Mouse (Mus musculus): ENCODE measurements around the gene Ank3. TPM values are rescaled to one million over a fixed set of nuclear protein-coding genes. Genes with fewer than 3 reads are reported as not detected.

The Ank3 gene
- total and polyA plus RNA-seq, 2 experiments from 2014 or later, result 56.7 to 267 TPM

DNA sequence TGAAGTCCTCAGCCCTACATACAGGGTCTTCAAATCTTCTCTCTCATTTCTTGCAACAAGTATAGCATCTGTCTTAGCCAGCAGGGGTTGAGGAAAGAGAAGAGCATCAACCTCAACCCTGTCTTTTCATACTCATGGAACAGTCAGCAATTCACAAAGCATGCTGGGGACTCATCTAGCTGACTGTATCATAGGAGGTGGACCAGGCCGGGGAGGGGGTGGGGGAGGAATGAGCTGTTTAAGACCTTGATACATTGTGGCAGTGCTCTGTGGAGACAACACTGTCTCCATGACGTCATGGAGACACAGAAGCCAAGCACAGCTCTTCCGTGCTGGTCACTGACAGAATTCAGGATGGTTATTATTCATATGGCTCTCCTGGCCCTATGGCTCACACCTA lies 344.0 kb downstream of the Ank3 start:
- Histone ChIP-seq H3K4me2 (ENCODE audit: low read depth) (no peak overlapping the region), H3K9ac (no peak overlapping the region), H3K9me3 (ENCODE audit: low read length) (no peaks in the 10 kb centered on the region), H3K27me3 (ENCODE audit: insufficient read depth, low read length) (no peaks in the 10 kb centered on the region), H3K4me3 (ENCODE audit: low read depth, low read length) (no peak overlapping the region), H3K36me3 (ENCODE audit: insufficient read depth) (no peaks in the 10 kb centered on the region), H3K27ac (ENCODE audit: low read depth, low read length) (0 out of 2 replicates have a peak overlapping the region, but pooled peaks have one; percentile 24), H3K4me1 (ENCODE audit: insufficient read depth) (peaks cover 29% of the 10 kb centered on the region)
- TF ChIP-seq CTCF (IDR thresholded peaks at IDR 0.05; ENCODE audit: low read depth), result no peak
- DNase-seq (no peak), ATAC-seq (no peak)
- 73% methylated on average over 3 of the region's 3 CpGs for WGBS

DNA sequence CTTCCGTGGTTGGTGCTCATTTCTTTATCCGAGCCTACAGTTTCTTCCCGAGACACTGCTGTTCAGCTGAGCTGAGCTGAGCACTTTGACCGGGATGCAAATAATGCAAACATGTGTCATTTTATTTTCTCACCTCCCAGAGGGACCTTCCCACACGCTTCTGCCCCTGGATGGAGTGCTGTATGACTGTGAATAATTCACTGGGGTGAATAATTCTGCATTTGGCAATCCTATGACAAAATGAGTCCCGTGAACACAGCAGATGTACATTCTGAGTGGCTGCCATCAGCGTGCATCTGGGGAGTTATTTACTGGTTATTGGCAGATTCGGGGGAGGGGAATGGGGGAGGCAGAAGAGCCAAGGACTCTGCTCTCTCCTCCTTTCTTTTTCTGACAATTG lies 345.6 kb downstream of the Ank3 start:
- Histone ChIP-seq H3K4me1 (ENCODE audit: insufficient read depth) (peaks cover 29% of the 10 kb centered on the region), H3K4me3 (ENCODE audit: low read depth, low read length) (no peak overlapping the region), H3K9ac (no peak overlapping the region), H3K9me3 (ENCODE audit: low read length) (no peaks in the 10 kb centered on the region), H3K27me3 (ENCODE audit: insufficient read depth, low read length) (no peaks in the 10 kb centered on the region), H3K4me2 (ENCODE audit: low read depth) (no peak overlapping the region), H3K27ac (ENCODE audit: low read depth, low read length) (0 out of 2 replicates have a peak overlapping the region, but pooled peaks have one; percentile 36), H3K36me3 (ENCODE audit: insufficient read depth) (no peaks in the 10 kb centered on the region)
- DNase-seq, result peak; percentile 73
- 27% methylated on average over 8 of the region's 8 CpGs for WGBS
- peak; percentile 33; the same call in 1 of the 2 replicates for ATAC-seq
- no peak for TF ChIP-seq CTCF (IDR thresholded peaks at IDR 0.05; ENCODE audit: low read depth)

DNA sequence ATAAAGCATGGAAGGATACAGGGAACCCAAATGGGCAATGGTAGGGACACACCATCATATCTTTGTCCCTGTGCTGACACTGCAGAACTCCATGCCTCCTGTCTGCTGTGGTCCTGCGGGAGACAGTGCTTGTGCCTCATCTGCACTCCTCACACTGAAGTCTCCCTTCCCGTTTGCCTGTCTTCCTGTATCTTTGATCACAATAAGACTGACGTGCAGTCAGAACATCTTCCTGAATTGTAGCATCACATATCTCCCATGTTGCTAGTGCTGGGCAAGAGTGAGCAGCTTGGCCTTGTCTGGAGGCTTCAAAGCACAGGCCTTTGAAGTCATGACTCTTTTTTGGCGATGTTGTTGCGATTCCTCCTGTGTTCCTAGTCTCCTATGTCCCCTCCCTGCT lies 346.3 kb downstream of the Ank3 start:
- H3K36me3 ChIP-seq (ENCODE audit: insufficient read depth), result no peaks in the 10 kb centered on the region
- WGBS, result 63% methylated on average over 5 of the region's 5 CpGs
- no peak overlapping the region for H3K9ac ChIP-seq
- TF ChIP-seq CTCF (IDR thresholded peaks at IDR 0.05; ENCODE audit: low read depth), result no peak
- H3K4me3 ChIP-seq (ENCODE audit: low read depth, low read length), result no peak overlapping the region
- H3K27ac ChIP-seq (ENCODE audit: low read depth, low read length), result peak overlapping the region; percentile 36; the same call in 1 of the 2 replicates
- no peak for ATAC-seq
- no peak for DNase-seq
- no peaks in the 10 kb centered on the region for H3K9me3 ChIP-seq (ENCODE audit: low read length)
- no peaks in the 10 kb centered on the region for H3K27me3 ChIP-seq (ENCODE audit: insufficient read depth, low read length)
- peaks cover 29% of the 10 kb centered on the region for H3K4me1 ChIP-seq (ENCODE audit: insufficient read depth)
- H3K4me2 ChIP-seq (ENCODE audit: low read depth), result no peak overlapping the region

DNA sequence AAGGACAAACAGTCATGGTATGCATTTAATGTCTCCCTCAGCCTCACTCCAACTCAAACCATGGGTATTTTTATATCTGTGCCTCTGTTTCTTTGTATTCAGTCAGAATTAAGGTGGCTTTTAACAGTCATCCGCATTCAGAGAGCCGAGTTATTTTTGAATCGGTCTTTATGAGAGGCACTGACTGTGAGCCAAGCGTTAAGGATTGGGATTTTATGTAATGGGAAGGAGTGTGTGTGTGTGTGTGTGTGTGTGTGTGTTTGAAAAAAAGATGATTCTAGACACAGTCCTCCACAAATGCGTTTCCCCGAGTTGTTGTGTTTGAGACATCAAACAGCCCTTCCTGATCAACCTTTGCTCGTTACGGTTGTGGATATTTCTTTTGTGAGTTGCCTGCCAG lies 347.7 kb downstream of the Ank3 start:
- Histone ChIP-seq H3K36me3 (ENCODE audit: insufficient read depth) (no peaks in the 10 kb centered on the region), H3K9me3 (ENCODE audit: low read length) (no peaks in the 10 kb centered on the region), H3K4me2 (ENCODE audit: low read depth) (no peak overlapping the region), H3K4me3 (ENCODE audit: low read depth, low read length) (no peak overlapping the region), H3K27ac (ENCODE audit: low read depth, low read length) (peak overlapping the region; percentile 15; the same call in 1 of the 2 replicates), H3K4me1 (ENCODE audit: insufficient read depth) (peaks cover 29% of the 10 kb centered on the region), H3K27me3 (ENCODE audit: insufficient read depth, low read length) (no peaks in the 10 kb centered on the region), H3K9ac (no peak overlapping the region)
- ATAC-seq (peak; percentile 28; the same call in 1 of the 2 replicates), DNase-seq (no peak)
- no peak for TF ChIP-seq CTCF (IDR thresholded peaks at IDR 0.05; ENCODE audit: low read depth)
- WGBS, result 30% methylated on average over 8 of the region's 8 CpGs

DNA sequence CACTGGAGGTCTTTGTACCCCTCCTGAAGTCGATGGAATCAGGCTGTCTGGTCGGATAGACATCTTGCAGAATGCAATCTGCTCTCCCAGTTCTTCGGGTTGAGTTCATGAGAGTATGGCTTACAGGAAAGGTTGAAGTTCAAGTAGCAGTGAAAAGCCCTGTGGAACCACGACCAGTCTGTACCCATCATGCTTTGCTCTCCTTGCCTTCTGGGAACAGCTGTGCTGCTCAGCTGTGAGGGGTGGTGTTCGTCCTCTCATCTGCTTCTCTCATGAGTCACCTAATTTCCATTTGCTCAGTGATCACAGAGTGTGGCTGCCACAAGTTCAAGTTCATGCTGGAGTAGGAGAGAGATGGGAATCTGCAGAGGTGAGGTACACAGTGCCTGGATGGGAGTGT lies 348.2 kb downstream of the Ank3 start:
- Histone ChIP-seq H3K36me3 (ENCODE audit: insufficient read depth) (no peaks in the 10 kb centered on the region), H3K9ac (no peak overlapping the region), H3K4me1 (ENCODE audit: insufficient read depth) (peaks cover 29% of the 10 kb centered on the region), H3K9me3 (ENCODE audit: low read length) (no peaks in the 10 kb centered on the region), H3K27me3 (ENCODE audit: insufficient read depth, low read length) (no peaks in the 10 kb centered on the region), H3K4me3 (ENCODE audit: low read depth, low read length) (no peak overlapping the region), H3K27ac (ENCODE audit: low read depth, low read length) (peak overlapping the region; percentile 15; the same call in 1 of the 2 replicates), H3K4me2 (ENCODE audit: low read depth) (no peak overlapping the region)
- WGBS, result 42% methylated on average over 5 of the region's 5 CpGs
- no peak for TF ChIP-seq CTCF (IDR thresholded peaks at IDR 0.05; ENCODE audit: low read depth)
- DNase-seq (no peak), ATAC-seq (peak; percentile 44; the same call in 1 of the 2 replicates)

DNA sequence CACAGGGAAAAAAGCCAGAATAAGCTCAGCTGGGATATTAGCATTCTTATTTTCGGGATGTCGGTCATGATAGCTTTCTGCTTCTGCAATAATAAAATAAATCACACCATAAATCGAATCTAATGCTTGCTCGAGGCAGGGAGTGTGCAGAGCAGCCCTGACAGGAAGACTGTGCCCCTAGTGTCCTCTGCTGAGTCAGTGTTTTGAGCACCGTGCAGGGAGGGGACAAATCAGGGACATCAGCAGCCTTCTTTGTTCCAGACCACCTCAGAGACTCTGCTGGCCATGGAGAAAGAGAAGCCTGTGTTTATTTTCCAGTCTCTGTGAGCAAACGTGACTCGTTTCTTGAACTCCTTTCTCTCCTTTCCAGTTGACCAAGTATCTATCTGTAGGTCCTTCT lies 352.8 kb downstream of the Ank3 start:
- Histone ChIP-seq H3K27me3 (ENCODE audit: insufficient read depth, low read length) (no peaks in the 10 kb centered on the region), H3K27ac (ENCODE audit: low read depth, low read length) (no peak overlapping the region), H3K4me2 (ENCODE audit: low read depth) (no peak overlapping the region), H3K4me1 (ENCODE audit: insufficient read depth) (peaks cover under 1% of the 10 kb centered on the region; the same call in 1 of the 2 replicates), H3K9me3 (ENCODE audit: low read length) (no peaks in the 10 kb centered on the region), H3K36me3 (ENCODE audit: insufficient read depth) (no peaks in the 10 kb centered on the region), H3K9ac (no peak overlapping the region), H3K4me3 (ENCODE audit: low read depth, low read length) (no peak overlapping the region)
- no peak for DNase-seq
- TF ChIP-seq CTCF (IDR thresholded peaks at IDR 0.05; ENCODE audit: low read depth), result no peak
- WGBS, result 44% methylated on average over 7 of the region's 7 CpGs
- no peak for ATAC-seq

DNA sequence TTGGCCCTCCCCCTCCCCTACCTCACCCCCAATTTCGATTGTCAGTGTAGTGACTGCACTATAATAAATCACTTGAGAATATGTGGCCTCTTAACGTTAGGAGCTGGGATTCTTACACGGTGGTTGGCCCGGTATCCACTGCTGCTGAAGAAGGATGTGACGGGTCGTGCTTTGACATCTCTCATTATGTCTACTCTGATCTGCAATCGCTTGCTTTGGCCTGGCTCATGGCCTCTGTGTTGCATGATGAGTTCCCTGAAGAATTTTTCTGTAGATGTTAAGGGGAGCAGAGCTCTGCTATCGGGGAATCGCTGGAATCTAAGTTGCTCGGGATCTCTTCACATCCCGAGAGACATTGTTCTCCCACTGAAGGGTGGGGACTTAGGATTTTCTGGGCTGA lies 354.9 kb downstream of the Ank3 start:
- H3K36me3 ChIP-seq (ENCODE audit: insufficient read depth), result no peaks in the 10 kb centered on the region
- no peaks in the 10 kb centered on the region for H3K9me3 ChIP-seq (ENCODE audit: low read length)
- DNase-seq, result no peak
- H3K4me3 ChIP-seq (ENCODE audit: low read depth, low read length), result no peak overlapping the region
- H3K4me2 ChIP-seq (ENCODE audit: low read depth), result no peak overlapping the region
- ATAC-seq, result no peak
- TF ChIP-seq CTCF (IDR thresholded peaks at IDR 0.05; ENCODE audit: low read depth), result no peak
- WGBS, result 78% methylated on average over 11 of the region's 11 CpGs
- H3K27me3 ChIP-seq (ENCODE audit: insufficient read depth, low read length), result no peaks in the 10 kb centered on the region
- peaks cover 6% of the 10 kb centered on the region; the same call in 1 of the 2 replicates for H3K4me1 ChIP-seq (ENCODE audit: insufficient read depth)
- H3K9ac ChIP-seq, result no peak overlapping the region
- no peak overlapping the region for H3K27ac ChIP-seq (ENCODE audit: low read depth, low read length)

Measured in forebrain, postnatal 0 days (tissue).